Mouse (Mus musculus) forebrain, embryonic 10.5 days (tissue): ENCODE measurements around the gene Cep85l. TPM values are rescaled to one million over a fixed set of nuclear protein-coding genes. Genes with fewer than 3 reads are reported as not detected.

ENCODE experiments used
- polyA plus RNA-seq: library from polyadenylated mRNA; unstranded; fragments of >200 nt; fragmentation: Nextera tagmentation; extraction: Ambion mirVana; gene quantifications from 2 replicates; pipeline ENCODE4 v1.2.1, GENCODE M21; 2016

The Cep85l gene
- polyA plus RNA-seq, 1 experiment from 2014 or later = 3.7 TPM

Other genes starting within 250 kb of the Cep85l start
- 0.86 and 1.4 TPM in 2 replicates for gene Pln, start 42.3 kb downstream of the Cep85l start, polyA plus RNA-seq
- 169 and 182 TPM in 2 replicates for gene Asf1a, start 216.8 kb upstream of the Cep85l start, polyA plus RNA-seq